Mouse (Mus musculus): ENCODE measurements around the gene Ticrr. TPM values are rescaled to one million over a fixed set of nuclear protein-coding genes. Genes with fewer than 3 reads are reported as not detected.

The Ticrr gene
- total RNA-seq, 2 experiments from 2014 or later: 0.10 TPM

GRCm38 (mm10) chr7:79680231-79680630, 20.2 kb downstream of the Ticrr start:
- no peak for DNase-seq

GRCm38 (mm10) chr7:79696495-79696894, 36.5 kb downstream of the Ticrr start:
- no peak for DNase-seq

DNA sequence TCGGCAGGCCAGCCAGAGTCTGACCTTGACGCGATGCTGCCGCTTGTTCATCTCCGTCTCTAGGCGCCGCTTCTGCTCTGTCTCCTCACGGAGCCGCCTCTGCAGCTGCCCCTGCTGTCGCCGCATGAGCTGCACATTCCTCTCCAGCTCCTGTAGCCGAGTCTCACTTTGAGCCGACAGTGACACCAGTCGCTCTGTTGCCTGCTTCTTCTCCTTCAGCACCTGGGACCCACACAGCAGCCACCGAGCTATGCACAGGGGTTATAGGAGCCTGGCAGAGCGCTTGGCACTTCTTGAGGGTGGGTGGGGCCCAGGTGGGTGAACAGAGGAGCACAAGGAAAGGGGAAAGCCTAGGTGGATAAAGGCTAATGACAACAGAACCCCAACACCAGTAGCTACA, 42.8 kb downstream of the Ticrr start:
- no peak for DNase-seq

DNA sequence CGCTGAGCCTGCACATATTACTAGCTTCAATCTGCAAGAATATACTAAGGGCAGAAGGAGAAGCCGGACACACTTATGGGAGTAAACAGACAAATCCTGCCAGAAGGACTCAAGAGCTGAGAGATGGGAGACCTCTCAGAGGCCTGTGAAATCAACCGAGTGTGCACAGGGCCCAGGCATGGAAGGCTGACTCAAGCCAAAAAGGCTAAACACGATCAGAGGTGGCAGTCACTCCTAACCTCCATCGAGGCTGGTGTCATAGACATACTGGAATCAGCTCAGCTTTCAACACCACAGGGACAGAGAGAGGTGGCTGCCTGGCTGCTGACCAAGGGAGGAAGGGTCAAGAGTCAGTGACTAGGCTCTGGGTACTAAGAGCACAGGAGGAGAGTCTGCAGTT, 45.2 kb downstream of the Ticrr start:
- DNase-seq: no peak

GRCm38 (mm10) chr7:79710130-79710607, 50.2 kb downstream of the Ticrr start:
- DNase-seq: no peak

GRCm38 (mm10) chr7:79710831-79711230, 50.8 kb downstream of the Ticrr start:
- no peak for DNase-seq

- peak; percentile 84 to 88 for DNase-seq
These were observed 55.4 kb downstream of the Ticrr start, which contains the start of gene Kif7 for GRCm38 (mm10) chr7:79715187-79715981. TSS of gene Kif7 (minus strand) at chr7:79715720.

- DNase-seq: peak; percentile 67 to 70
These were observed 61.5 kb downstream of the Ticrr start for GRCm38 (mm10) chr7:79721386-79721977.

GRCm38 (mm10) chr7:79727091-79727490, 67.1 kb downstream of the Ticrr start:
- peak; percentile 47 to 76 for DNase-seq

GRCm38 (mm10) chr7:79728219-79728618, 68.2 kb downstream of the Ticrr start:
- peak; percentile 67 to 78 for DNase-seq

DNA sequence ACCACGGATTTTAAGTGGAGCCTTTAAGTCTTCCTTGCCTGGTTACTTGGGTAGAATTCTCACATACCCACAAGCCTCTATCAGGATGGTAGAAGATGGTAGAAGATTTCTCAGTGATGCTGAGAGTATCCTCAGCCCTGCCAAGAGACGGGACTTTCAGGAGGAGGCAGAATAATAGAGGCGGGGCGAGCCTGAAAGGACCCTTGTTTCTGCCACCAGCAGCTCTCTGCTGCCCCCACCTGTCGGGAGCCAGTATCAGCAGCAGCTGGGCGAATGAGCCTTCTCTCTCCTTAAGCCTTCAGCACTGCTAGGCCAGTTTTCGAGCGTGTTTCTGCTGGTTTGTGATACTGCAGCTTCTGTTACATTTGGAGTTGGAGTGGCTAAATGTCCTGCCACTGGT, 69.2 kb downstream of the Ticrr start:
- peak; percentile 45 to 83 for DNase-seq

DNA sequence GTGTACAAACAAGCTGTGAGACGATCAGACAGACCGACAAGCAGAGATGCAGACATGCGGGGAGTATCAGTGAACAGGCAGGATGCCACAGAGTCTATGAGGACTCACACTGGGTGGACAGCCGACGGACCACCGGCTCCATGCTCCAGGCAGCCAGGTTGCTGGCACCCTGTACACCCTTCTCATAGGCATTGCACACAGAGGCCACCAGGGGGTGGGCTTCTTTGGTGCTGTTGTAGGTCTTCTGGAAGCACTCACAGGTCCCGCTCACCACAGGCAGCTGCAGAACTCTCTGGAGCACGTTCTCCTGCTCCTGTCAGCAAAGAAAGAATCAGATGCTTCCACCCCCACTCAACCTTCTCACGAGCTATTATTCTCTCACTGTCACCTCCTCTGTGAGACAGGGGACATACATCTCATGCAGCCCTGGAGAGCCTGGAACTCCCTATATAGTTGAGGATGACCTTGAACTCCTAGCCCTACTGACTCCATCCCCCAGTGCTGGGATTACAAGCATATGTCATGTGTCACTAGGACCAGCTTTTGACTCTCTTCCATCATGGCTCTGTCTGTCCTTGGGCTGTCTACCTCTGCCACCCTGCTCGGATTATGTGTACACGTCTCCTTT, 69.9 kb downstream of the Ticrr start:
- DNase-seq: no peak

- no peak for DNase-seq
These were observed 71.4 kb downstream of the Ticrr start for GRCm38 (mm10) chr7:79731438-79731837.

DNA sequence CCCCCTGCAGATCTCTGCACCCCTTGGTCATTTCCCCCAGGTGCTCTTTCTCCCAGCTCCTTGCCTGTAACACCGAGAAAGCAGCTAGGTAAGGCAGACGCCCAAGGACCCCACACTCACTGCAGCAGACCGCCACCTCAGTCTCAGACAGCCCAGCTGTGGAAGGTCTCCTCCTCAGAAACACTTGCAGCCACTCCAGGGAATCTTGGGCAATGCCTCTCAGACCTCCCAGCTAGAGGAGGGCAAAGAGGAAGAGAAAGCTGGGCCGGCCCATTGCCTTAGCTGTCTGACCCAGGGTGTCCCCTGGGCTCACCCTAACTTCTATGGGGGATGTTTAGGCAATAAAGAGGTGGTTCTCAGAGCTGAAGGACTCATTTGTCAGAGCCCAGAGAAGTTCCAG, 72.6 kb downstream of the Ticrr start, which contains the start of gene Plin1:
Gene Plin1 (minus strand): TSS at position 282 of the 400 bp plus-strand sequence.
- DNase-seq: no peak

- peak; percentile 76 to 86 for DNase-seq
These were observed 74.6 kb downstream of the Ticrr start for GRCm38 (mm10) chr7:79734563-79734962.

- no peak for DNase-seq
These were observed 76.5 kb downstream of the Ticrr start for GRCm38 (mm10) chr7:79736511-79736910.

- DNase-seq: no peak
These were observed 78.9 kb downstream of the Ticrr start for GRCm38 (mm10) chr7:79738913-79739312.

- no peak for DNase-seq
These were observed 80.3 kb downstream of the Ticrr start for GRCm38 (mm10) chr7:79740279-79740678.

DNA sequence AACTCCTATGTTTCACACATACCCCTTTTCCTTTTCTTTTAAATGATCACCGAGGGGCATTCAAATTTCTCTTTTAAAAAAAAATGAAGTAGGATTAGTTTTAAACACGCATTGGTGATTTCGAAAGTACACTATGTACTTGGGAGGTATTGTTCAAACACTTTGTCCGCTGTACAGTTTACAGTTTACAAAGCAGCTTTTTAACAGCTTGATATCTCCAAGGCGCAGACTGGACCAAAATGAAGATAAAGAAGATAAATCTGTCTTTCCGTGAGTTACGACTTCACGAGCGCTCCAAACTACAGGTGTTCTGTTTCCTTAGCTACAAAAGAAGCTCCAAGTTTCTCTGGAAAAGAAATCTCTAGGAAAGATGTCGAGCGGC, 82.3 kb downstream of the Ticrr start:
- no peak for DNase-seq

DNA sequence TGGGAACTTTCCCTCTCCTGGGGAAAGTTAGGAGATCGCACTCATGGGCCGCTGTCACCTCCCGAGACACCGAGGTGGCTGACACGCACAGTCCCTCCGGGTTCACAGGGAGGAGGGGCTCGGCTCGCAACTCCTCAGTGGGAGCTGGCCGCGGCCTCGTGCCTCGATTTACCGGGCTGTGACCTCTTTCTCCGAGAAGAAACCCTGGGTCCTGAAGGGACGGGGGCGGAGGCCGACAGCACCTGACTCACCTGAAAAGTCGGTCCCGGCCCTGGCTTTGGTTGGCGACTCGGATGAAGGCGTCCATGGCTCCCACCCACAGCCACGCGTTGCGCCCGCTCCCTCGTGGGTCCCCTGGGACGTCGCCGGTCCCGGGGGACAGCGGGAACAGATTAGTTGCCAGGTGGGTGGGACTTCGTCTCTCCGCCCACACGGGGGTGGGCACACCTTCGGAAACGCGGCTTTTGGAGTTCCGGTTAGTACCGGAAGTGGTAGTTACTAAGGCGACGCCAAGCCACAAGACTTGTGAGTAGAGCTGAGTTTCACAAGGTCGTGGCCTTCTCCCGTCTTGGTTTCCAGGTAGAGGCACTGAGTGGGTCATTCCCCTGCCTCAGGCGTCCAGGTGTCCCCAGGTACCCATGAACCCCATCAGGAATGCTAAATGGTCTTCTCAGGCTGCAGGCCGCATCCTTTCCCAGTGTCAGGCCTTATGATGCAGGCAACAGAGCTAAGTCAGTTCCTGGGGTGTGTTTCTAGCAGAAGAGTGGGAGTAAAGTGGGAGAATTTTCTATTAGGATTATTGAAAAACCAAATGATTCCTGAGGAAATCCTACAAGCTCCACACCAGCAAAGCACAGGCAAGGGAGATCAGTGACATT, 82.9 kb downstream of the Ticrr start, which contains the start of the genes Pex11a and Wdr93:
Gene Pex11a (minus strand): TSS at position 473 of the 878 bp plus-strand sequence.
Gene Wdr93 (plus strand): TSS at position 505 of the 878 bp plus-strand sequence.
- peak; percentile 82 to 83 for DNase-seq

DNA sequence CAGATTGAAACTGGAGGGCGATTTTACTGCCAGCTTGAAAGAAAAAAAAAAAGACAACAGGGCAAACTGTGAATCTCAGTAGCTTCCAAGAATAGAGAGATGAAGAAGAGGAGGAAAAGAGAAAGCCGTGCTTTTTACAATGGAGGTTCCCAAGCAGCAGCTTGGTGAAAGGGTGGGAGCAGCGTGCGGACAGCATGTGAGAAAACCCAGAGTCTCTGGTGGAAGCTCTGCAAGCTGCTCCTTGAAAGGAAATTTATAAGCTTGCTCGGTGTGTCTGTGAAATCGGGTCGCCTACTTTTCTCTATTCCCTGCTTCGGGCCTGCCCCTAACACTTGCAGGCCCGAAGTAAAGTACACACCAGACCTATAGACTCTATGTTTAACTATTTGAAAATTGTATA, 84.1 kb downstream of the Ticrr start:
- no peak for DNase-seq

DNA sequence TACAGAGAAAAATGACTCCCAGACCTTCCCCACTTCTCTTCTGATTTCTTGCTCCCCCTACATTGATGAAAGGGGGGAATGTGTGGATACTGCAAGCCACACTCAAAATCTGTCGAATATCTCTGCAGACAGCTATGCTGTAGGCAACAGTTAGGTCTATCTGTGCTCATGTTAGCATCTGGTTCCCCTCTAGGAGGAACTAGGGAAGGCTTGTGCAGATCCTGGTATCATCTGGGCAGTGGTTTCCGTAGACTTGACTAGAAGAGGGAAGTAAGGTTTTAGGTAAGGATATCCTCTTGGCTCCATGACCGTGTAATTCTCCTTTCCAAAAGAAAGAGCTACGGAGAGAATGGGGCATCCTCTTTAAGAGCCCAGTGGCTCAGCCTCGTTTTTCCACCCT, 84.6 kb downstream of the Ticrr start:
- DNase-seq: no peak

All from heart, adult 18-20 months (tissue).